Mouse (Mus musculus): ENCODE data around the gene Slc16a13. TPM values are rescaled to one million over a fixed set of nuclear protein-coding genes. Genes with fewer than 3 reads are reported as not detected.

Gene Slc16a13
- polyA plus RNA-seq (2012; rRNA removed) (2.9 and 3.2 TPM in 2 replicates), polyA plus RNA-seq (2014; fragmentation: Nextera tagmentation; extraction: Ambion mirVana) (3.8 and 4.4 TPM in 2 replicates)

DNA sequence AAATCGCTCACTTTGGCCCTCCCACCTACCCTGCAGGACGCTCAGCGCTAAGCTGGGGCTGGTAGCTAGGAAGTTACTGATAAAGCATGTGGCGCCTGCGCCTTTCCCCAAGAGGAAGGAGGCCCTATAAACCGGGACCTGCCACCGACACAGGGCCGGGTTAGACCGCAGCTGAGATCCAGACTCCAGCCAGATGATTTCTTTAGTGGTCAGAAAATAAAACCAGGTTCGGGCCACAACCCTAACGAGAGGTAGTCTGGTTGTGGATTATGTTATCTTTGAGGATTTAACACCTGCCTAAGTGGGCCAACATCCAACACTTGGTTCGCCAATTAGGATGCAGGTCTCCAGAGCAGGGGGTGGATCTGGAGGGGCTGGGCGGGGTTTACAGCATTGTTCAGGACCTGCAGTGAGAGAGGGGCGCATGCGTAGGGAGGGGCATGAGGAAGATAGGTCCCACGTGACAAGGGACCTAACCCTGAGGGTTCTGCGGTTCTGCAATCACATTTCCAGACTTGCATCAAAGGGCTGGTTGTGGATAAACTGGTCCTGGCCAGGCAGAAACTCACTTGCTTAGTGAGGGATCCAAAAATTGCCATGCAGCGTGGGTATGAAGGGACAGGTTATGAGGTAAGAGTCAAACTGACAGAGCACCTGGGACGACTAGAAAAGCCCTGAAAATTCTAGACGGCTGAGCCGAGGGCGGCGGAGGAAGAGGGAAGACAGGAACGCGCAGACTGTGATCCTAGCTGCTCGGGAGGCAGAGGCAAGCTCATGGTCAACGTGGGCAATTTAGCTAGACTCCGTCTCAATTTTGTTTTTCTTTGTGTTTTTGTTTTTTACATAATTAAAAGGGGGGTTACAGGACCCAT, at the start of gene Slc16a13:
TSS of gene Slc16a13 (minus strand) at position 334 of the 872 bp plus-strand sequence.
- peak within 1 kb of the TSS; percentile 79 to 81 for H3K4me3 ChIP-seq (ENCODE audit: insufficient read depth in 1 of 2, low read depth in 2 of 2, low read length in 2 of 2)
- WGBS (ENCODE audit: insufficient replicate concordance): under 1% methylated on average over 28 of the region's 28 CpGs
- peak within 1 kb of the TSS; percentile 99 for H3K27ac ChIP-seq
- peak within 1 kb of the TSS; percentile 98 for H3K4me2 ChIP-seq (ENCODE audit: low read depth)
- no peaks in the 10 kb centered on the region for H3K9me3 ChIP-seq (ENCODE audit: control insufficient read depth, low read length)
- H3K27me3 ChIP-seq (ENCODE audit: control insufficient read depth, insufficient read depth, low read length): peaks cover 5% of the 10 kb centered on the region
- H3K36me3 ChIP-seq (replicated peaks; ENCODE audit: control insufficient read depth, insufficient read depth, low read depth): no peaks in the 10 kb centered on the region
- DNase-seq (ENCODE audit: low read depth in 3 of 3, low spot score in 3 of 3) (peak; percentile 93 to 94 (median 93)), ATAC-seq (ENCODE audit: insufficient read depth) (peak; percentile 85)
- TF ChIP-seq CTCF (IDR thresholded peaks at IDR 0.05; ENCODE audit: low read depth) (no peak), EP300 (IDR thresholded peaks at IDR 0.05; ENCODE audit: low read depth) (peak; percentile 39)
- H3K9ac ChIP-seq (replicated peaks): peak within 1 kb of the TSS; percentile 96
- H3K4me1 ChIP-seq (replicated peaks; ENCODE audit: control insufficient read depth in 2 of 2, insufficient read depth in 2 of 2, low read length in 1 of 2): peaks cover 18 to 26% of the 10 kb centered on the region in 2 experiments

DNA sequence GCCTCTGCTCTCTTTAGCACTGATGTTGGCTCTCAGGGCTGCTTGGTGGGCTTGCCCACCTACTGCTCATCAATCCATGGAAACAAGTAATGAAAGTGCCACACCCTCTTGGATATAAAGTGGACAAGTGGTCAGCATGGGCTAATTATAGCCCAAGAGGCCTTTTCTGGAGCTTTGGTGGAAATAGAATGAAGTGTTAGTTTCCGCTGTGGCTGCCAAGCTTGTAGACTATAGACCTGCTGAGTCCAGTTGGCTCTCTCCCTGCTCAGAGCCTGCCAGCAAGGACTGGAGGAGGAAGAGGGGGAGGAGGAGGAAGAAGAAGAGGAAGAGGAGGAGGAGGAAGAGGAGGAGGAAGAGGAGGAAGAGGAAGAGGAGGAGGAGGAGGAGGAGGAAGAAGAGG, 45.5 kb upstream of the Slc16a13 start:
- TF ChIP-seq CTCF (IDR thresholded peaks at IDR 0.05; ENCODE audit: low read depth) (no peak), EP300 (IDR thresholded peaks at IDR 0.05; ENCODE audit: low read depth) (no peak)
- H3K27ac ChIP-seq: no peak overlapping the region
- DNase-seq (ENCODE audit: low read depth in 3 of 3, low spot score in 3 of 3): no peak

DNA sequence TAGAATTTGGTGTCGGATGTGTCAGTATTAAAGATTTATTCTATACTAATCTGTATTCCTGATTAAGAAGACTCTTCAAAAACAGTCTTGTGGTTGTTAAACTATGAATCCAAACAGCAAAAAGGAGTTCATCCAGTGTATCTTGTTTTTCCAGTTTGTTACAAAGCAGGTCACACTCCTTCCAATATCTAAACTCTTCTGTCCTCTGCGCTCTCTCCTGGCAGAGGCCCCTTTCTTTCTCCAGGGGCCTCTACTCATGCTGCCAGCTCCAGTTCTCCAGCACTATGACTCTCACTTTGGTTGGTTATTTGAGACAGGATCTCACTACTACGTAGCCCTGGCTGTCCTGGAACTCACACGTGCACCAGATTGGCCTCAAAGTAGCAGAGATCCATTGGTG, 45.0 kb upstream of the Slc16a13 start:
- no peak overlapping the region for H3K9ac ChIP-seq (replicated peaks)
- no peak overlapping the region for H3K4me3 ChIP-seq (ENCODE audit: insufficient read depth in 1 of 2, low read depth in 2 of 2, low read length in 2 of 2)
- H3K36me3 ChIP-seq (replicated peaks; ENCODE audit: control insufficient read depth, insufficient read depth, low read depth): no peaks in the 10 kb centered on the region
- no peak overlapping the region for H3K27ac ChIP-seq
- no peaks in the 10 kb centered on the region for H3K4me1 ChIP-seq (replicated peaks; ENCODE audit: control insufficient read depth in 2 of 2, insufficient read depth in 2 of 2, low read length in 1 of 2)
- H3K4me2 ChIP-seq (ENCODE audit: low read depth): no peak overlapping the region
- DNase-seq (ENCODE audit: low read depth in 3 of 3, low spot score in 3 of 3): no peak
- no peak for ATAC-seq (ENCODE audit: insufficient read depth)
- H3K9me3 ChIP-seq (ENCODE audit: control insufficient read depth, low read length): no peaks in the 10 kb centered on the region
- 73% methylated on average over 4 of the region's 4 CpGs for WGBS (ENCODE audit: insufficient replicate concordance)
- TF ChIP-seq EP300 (IDR thresholded peaks at IDR 0.05; ENCODE audit: low read depth) (no peak), CTCF (IDR thresholded peaks at IDR 0.05; ENCODE audit: low read depth) (no peak)
- no peaks in the 10 kb centered on the region for H3K27me3 ChIP-seq (ENCODE audit: control insufficient read depth, insufficient read depth, low read length)

More for the DNA sequence above, 45.5 kb upstream of the Slc16a13 start:
- Histone ChIP-seq H3K4me1 (replicated peaks; ENCODE audit: control insufficient read depth in 2 of 2, insufficient read depth in 2 of 2, low read length in 1 of 2) (no peaks in the 10 kb centered on the region), H3K4me2 (ENCODE audit: low read depth) (no peak overlapping the region), H3K9me3 (ENCODE audit: control insufficient read depth, low read length) (no peaks in the 10 kb centered on the region), H3K4me3 (ENCODE audit: insufficient read depth in 1 of 2, low read depth in 2 of 2, low read length in 2 of 2) (no peak overlapping the region), H3K27me3 (ENCODE audit: control insufficient read depth, insufficient read depth, low read length) (no peaks in the 10 kb centered on the region), H3K36me3 (replicated peaks; ENCODE audit: control insufficient read depth, insufficient read depth, low read depth) (no peaks in the 10 kb centered on the region), H3K9ac (replicated peaks) (no peak overlapping the region)
- 85% methylated on average over 1 of the region's 1 CpGs for WGBS (ENCODE audit: insufficient replicate concordance)
- no peak for ATAC-seq (ENCODE audit: insufficient read depth)

DNA sequence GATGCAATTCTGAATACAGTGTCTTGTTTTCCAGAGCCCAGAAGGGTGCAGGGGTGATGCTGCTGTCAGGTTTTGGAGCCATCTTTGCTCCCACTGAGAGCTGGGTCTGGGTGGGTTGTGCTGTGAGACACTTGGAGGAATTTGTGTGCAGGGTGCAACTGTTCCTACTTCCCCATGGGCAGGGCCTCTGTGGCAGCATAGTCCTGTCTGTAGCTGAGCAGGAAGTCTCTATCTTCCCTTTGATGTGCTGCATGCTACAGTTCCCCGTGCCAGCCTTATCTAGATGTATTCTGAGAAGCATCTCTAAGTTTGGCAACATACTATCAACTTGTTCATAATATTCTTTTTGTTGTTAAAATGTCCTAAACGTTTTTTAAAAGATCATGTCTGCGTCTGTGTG, 44.4 kb upstream of the Slc16a13 start:
- H3K9ac ChIP-seq (replicated peaks): no peak overlapping the region
- TF ChIP-seq CTCF (IDR thresholded peaks at IDR 0.05; ENCODE audit: low read depth): no peak
- no peak for TF ChIP-seq EP300 (IDR thresholded peaks at IDR 0.05; ENCODE audit: low read depth)
- DNase-seq (ENCODE audit: low read depth in 3 of 3, low spot score in 3 of 3) (no peak), ATAC-seq (ENCODE audit: insufficient read depth) (no peak)
- 23% methylated on average over 3 of the region's 3 CpGs for WGBS (ENCODE audit: insufficient replicate concordance)
- no peaks in the 10 kb centered on the region for H3K9me3 ChIP-seq (ENCODE audit: control insufficient read depth, low read length)
- no peak overlapping the region for H3K4me2 ChIP-seq (ENCODE audit: low read depth)
- no peak overlapping the region for H3K27ac ChIP-seq
- H3K4me3 ChIP-seq (ENCODE audit: insufficient read depth in 1 of 2, low read depth in 2 of 2, low read length in 2 of 2): no peak overlapping the region
- no peaks in the 10 kb centered on the region for H3K4me1 ChIP-seq (replicated peaks; ENCODE audit: control insufficient read depth in 2 of 2, insufficient read depth in 2 of 2, low read length in 1 of 2)
- no peaks in the 10 kb centered on the region for H3K36me3 ChIP-seq (replicated peaks; ENCODE audit: control insufficient read depth, insufficient read depth, low read depth)
- H3K27me3 ChIP-seq (ENCODE audit: control insufficient read depth, insufficient read depth, low read length): no peaks in the 10 kb centered on the region

DNA sequence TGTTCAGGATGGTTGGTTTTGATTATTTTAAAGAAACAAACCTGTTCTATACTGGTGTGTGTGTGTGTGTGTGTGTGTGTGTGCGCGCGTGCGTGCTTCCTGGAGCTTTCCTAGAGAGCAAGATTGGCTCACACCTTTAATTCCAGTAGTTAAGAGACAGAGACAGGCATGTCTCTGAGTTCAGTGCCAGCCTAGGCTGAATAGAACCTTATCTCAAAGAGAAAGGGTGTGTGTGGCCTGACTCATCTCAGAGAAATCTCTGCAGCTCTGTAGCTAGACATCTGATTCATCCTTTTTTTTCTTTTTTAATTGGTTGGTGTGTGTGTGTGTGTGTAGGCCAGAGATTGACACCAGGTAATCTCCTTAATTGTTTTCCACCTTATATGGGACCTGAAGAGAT, 38.2 kb upstream of the Slc16a13 start:
- no peak overlapping the region for H3K9ac ChIP-seq (replicated peaks)
- 83% methylated on average over 4 of the region's 4 CpGs for WGBS (ENCODE audit: insufficient replicate concordance)
- ATAC-seq (ENCODE audit: insufficient read depth) (no peak), DNase-seq (ENCODE audit: low read depth in 3 of 3, low spot score in 3 of 3) (no peak)
- H3K4me2 ChIP-seq (ENCODE audit: low read depth): no peak overlapping the region
- no peaks in the 10 kb centered on the region for H3K4me1 ChIP-seq (replicated peaks; ENCODE audit: control insufficient read depth in 2 of 2, insufficient read depth in 2 of 2, low read length in 1 of 2)
- TF ChIP-seq EP300 (IDR thresholded peaks at IDR 0.05; ENCODE audit: low read depth): no peak
- H3K27ac ChIP-seq: no peak overlapping the region
- H3K9me3 ChIP-seq (ENCODE audit: control insufficient read depth, low read length): no peaks in the 10 kb centered on the region
- H3K27me3 ChIP-seq (ENCODE audit: control insufficient read depth, insufficient read depth, low read length): peaks cover 16% of the 10 kb centered on the region
- no peak overlapping the region for H3K4me3 ChIP-seq (ENCODE audit: insufficient read depth in 1 of 2, low read depth in 2 of 2, low read length in 2 of 2)
- no peaks in the 10 kb centered on the region for H3K36me3 ChIP-seq (replicated peaks; ENCODE audit: control insufficient read depth, insufficient read depth, low read depth)

Measured in liver, embryonic 14.5 days (tissue).